Mouse (Mus musculus) thymus, postnatal 36 days (tissue): Measurements from ENCODE around the gene Camsap2.

Experiments
- DNase-seq, 2 experiments: peaks; one replicate each; pipeline ENCODE4 v3.0.0; 2022; ENCODE audit warnings: mixed read lengths in 2 of 2

Camsap2 gene

DNA sequence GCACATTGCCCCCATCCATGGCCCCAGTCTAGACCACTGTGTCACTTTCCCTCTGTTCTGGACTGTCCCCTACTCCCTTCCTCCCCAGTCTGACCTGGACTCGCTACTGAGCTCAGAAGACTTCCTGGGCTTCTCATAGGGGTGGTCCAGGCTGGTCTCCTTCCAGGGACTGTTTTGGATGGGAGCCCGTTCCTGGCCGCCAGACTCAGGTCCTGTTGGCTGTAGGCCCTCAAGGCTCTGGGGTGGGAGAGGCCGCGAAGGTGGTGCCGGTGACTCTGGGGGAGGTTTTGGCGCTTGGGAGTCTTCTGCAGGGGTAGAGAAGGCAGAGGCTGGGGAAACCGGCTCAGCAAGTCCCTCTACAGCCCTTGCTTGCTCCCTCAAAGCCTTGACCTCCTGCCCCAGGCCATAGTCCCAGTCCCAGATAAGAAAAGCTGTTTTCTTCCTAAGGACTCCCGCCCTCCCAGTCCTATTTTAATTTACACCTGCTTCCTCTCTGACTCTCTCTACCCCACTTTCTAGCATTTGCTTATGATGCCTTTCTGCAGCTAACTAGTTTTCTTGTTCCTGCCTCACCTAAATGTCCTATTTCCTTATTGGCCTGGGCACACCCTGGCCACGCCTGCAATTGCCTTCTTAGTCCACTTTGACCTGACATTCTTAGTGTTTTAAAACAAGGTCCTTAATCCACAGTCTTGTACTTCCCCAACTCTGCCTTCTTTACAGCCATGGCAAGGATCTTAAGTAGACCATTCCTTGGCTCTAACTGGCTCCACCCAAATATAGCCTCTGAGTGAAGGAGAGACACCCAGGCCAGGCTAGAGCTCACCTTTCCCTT, 125.7 kb downstream of the Camsap2 start:
- DNase-seq, result no peak
